Mouse (Mus musculus) G1E (cell line): ENCODE results near the gene Errfi1.

ENCODE experiments used
- CTCF ChIP-seq: IDR thresholded peaks from 2 replicates; pipeline ENCODE4 v1.5.1; 2012; ENCODE audit warnings: low read depth, low read length, inconsistent platforms, mixed read lengths
- GATA1 ChIP-seq: IDR thresholded peaks from 2 replicates; pipeline ENCODE4 v1.6.1; 2012; ENCODE audit warnings: borderline replicate concordance, low read length, inconsistent platforms, mixed read lengths
- GATA2 ChIP-seq: IDR thresholded peaks from 2 replicates; pipeline ENCODE4 v1.6.1; 2012; ENCODE audit warnings: low read depth, low read length, inconsistent platforms, borderline replicate concordance
- POLR2AphosphoS5 ChIP-seq: IDR thresholded peaks from 2 replicates; pipeline ENCODE4 v1.6.1; 2012; ENCODE audit warnings: low read depth, low read length, inconsistent platforms; ENCODE audit not compliant: insufficient replicate concordance
- TAL1 ChIP-seq: conservative IDR thresholded peaks from 2 replicates; pipeline ENCODE4 v1.6.1; 2012; ENCODE audit warnings: low read depth, low read length, inconsistent platforms, mixed read lengths

DNA sequence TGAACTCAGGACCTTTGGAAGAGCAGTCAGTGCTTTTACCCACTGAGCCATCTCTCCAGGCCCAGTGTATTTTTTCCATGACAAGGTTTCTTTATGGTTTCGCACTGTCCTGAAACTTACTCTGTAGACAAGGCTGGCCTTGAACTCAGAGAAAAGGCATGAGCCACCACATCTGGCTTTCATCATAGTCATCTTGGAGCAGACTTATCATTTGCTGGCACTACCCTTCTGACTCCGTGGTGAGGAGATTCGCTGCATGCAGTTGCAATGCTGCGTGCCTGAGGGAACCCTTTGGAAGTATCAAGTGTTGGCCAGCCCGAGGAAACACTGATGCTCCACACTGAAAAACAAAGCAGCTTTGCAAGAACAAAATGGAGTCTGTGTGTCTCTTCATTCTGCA is 11.7 kb upstream of the Errfi1 start:
- no peak for TF ChIP-seq CTCF
- TF ChIP-seq GATA1: no peak
- no peak for TF ChIP-seq GATA2
- TF ChIP-seq TAL1: no peak
- no peak for TF ChIP-seq POLR2AphosphoS5
